Mouse (Mus musculus): ENCODE results near the gene Pus7. TPM values are rescaled to one million over a fixed set of nuclear protein-coding genes. Genes with fewer than 3 reads are reported as not detected.

The Pus7 gene
- total RNA-seq (2022) = 10 to 100 TPM in 2 of 4 experiments, 1 to 10 TPM in 2; 8.4 to 14.4 (median 10.1) TPM

DNA sequence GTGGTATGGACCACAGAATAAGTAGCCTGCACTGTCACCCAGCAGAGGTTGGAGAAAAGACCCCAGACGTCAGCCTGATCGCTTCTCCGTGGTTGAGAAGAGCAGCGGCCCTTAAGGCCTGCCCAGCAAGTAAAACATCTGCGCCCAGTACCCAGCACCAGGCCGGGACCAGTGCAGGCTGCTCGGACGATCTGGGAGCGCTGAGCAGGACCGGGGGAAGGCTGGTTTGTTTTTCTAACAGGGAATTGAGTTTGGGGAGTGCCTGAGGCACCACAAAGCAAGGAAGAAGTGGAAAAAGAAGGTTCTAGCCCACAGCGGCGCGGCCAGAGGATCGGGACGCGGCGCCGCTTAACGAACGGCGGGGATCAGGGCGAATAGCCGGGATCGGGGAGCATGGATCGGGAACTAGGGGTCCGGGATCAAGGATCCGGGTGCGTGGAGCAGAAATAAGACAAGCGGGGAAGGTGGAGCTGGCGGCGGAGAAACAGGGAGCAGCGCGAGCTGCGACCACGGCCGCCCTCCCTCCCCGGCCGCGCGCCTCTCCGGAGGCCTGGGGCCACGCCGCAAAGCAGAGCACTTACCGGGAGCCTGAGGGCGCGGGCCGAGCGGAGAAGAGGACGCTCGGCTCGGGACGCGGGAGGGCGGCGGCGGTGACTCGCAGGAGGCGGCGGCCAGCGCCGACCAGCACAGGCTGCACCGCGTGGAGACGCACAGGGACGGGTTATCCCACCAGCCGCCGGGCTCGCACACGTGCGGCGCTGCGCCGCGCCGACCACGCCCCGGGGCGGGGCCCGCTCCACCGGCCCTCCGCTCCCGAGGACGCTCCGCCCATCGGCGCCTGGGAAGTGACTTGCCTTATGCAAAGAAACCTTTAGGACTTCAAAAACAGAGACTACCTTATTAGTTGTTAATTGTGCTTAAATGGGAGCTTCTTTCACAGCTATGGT, at the start of gene Pus7:
Pus7 (minus strand) TSS at position 781 of the 947 bp plus-strand sequence.
- DNase-seq (ENCODE audit: low spot score in 2 of 2) = peak; percentile 65 to 78

DNA sequence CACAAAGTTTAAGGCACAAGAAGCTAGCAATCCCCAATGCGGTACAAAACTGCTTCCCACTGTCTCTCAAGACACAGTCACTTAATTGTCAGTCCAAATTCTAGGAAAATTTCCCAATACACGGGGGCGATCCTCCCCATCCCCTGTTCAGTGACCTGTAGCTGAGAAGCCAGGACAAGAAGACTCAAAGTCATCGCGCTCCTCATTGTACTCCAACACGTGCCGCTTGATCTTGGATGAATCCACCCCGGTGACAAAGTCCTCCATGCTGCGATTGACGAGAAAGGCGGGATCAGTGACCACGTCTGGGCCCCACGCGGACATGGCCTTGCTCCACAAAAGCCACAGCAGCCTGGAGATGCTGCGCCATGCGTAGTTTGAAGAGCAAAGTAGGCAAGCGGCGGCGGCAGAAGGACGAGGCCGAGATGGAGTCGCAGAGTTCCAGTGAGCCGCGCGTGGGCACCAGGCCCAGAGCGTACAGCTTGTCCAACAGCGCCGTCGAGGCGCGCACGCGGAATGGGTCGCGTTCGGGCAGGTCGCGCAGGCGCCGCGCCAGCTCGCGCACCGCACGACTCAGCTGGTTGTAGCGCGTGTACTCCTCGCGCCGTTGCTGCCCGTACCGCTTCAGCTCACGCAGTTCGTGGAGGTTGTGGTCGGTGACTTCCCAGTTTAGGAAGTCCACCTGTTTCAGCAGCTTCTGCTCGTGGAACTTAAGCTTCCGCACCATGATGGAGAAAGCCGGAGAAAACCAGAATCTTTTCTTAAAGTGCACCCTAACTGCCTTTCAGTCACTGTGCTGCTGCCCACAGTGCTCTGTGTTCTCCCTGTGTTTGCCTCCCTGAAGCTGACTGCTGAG, 47.6 kb upstream of the Pus7 start:
- DNase-seq (ENCODE audit: low spot score in 2 of 2) = peak in 1 of 2 experiments; percentile 8

DNA sequence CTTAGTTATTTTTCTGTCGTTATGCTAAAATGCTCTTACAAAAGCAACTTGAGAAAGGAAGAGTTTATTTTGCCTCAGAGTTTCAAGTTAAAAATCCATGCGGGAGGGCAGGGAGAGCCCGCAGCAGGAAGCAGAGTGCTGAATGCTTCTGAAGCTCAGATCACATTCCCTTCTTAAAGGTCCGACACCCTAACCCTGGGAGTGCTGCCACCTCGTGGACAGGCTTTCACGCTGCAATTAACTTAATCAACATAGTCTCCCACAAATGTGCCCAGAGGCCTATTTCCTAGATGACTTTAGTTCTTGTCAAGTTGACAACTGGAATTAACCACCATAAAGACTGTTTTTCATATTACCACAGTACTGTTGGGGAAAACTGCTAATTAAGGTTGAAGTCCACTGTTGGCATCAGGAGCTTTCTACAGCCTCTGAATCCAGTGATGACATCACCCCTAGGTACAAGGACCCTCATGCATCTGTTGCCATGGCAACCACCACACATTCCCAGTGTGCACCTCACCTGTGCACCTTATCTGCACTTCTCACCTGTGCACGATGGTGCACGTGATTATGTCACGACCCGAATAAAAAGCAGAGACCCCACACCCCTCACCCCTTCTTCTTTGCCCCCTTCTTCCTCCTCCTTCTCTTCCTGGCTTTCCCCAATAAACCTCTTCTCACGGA, 43.0 kb upstream of the Pus7 start:
- DNase-seq (ENCODE audit: low spot score in 2 of 2) = peak in 1 of 2 experiments; percentile 13

DNA sequence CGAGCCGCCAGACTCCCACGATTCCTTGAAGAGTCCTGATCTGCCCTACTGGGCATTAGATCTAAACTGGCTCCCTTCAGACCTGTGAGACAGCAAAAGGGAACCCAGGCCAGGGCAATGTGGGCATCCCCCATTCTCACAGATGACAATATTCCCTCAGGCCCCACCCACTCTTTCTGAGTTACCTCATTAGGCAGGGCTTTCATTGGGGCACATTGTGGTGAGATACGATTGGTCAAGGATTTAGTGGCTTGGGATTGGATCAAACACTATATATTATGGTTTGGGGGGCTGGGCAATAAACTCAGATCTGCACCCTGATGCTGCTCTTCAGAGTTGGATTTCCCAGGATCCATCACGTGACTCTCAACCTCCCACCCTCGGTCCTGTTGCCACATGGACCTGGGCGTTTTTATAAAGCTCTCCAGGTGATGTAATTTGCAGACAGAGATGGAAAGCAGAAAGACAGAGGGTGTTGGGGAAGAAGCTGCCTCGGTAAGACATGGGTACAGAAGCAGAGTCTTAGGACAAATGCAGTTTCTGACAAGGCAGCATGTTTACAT, 40.7 kb upstream of the Pus7 start:
- DNase-seq (ENCODE audit: low spot score in 2 of 2) = no peak

DNA sequence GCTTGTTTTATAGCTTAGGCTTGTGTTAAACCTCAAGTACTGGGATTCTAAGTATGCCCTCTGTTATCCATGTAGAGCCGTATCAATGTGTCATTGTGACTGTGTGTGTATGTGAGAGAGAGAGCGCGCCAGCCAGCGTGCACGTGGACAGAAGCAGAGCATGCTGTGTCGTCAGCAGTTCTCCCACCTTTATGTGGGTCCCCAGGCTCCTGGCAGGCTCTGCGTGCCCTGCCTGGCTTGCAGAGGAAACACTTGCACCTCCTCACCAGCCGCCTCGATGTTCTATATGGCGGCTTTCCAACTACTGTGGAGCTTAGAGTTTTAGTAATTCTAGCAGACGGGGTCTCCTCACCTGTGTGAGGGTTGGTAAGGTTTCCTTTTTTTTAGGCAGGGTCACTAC, 38.8 kb upstream of the Pus7 start:
- DNase-seq (ENCODE audit: low spot score in 2 of 2) = no peak

DNA sequence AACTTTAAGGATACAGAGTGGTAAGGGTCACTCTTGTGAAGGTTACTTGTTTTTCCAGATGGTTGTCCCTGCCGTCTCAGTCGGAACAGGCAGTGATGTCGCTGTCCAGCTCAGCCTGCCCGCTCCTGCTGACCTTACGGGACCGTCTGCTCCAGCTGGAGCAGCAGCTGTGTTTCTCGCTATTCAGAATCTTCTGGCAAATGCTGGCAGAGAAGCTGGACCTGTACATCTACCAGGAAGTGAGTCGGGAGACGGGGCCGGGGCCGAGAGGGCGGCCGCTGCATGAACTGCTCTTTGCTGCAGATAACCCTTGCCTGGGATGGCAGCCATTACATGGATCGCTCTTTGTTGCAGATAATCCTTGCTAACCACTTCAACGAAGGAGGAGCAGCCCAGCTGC, 33.2 kb upstream of the Pus7 start:
- DNase-seq (ENCODE audit: low spot score in 2 of 2) = no peak

DNA sequence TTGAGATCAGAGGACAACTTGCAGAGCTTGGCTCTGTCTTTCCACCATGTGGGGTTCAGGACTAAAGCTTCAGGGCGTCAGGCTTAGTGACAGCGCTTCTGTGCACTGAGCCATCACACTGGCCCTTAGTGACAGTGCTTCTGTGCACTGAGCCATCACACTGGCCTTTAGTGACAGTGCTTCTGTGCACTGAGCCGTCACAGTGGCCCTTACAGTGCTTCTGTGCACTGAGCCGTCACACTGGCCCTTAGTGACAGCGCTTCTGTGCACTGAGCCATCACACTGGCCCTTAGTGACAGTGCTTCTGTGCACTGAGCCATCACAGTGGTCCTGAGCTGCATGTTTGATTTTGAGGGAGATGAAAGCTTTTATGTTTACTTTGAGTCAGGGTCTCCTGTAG, 31.3 kb upstream of the Pus7 start:
- DNase-seq (ENCODE audit: low spot score in 2 of 2) = no peak

DNA sequence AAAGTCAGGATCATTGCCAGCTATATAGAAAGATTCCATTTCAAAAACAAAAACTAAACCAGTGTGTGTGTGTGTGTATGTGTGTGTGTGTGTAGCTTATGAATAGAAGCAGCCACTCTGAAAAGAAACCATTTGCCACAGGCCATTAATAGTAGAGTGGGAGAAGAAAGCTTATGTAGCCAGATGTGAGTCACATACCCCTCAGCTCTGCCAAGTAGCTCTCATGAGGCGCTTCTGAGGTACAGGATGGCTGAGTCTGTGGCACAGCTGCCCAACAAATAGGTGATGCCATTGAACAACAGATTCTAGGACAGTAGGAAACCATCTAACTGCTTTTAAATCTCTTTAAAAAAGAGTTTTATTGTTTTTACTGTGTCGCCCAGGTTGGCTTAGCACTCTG, 9.2 kb upstream of the Pus7 start:
- no peak for DNase-seq (ENCODE audit: low spot score in 2 of 2)

DNA sequence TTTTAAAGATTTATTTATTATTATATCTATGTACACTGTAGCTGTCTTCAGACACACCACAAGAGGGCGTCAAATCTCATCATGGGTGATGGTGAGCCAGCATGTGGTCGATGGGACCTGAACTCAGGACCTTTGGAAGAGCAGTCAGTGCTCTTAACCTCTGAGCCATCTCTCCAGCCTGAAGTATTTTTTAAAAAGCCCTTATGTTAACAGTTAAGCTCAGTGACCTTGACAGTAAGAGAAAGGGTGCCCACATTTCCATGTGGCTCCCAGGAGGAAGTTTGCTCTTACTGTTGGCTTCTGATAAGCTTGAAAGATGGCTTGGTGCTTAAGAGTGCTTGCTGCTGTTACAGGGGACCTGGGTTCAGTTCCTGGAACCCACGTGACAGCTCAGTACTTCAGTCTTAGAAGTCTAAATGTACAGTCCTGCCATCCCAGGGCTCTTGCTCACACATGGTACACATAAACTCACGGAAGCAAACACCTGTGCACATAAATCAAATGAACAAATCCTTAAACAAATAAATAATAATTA, 5.6 kb upstream of the Pus7 start:
- DNase-seq (ENCODE audit: low spot score in 2 of 2) = no peak

DNA sequence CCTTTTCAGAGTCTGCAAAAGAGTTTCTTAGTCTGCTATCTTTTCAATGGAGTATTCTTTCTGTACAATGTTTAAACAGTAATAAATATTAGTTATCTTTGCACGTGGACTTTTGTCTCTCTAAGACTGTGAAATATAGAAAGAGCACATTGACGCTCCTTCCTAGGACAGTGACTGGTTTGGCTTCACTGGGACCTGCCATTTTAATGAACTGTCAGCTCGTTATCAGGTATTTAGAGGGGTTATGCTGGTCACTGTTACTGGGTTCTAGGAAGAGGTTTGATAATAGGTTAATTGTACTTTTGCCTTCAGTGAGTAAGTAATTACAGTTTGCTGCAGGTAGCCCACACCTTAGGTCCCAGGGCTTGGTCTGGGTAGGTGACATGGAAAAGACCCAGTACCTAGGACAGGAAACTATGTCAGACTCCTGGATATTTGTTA, 4.9 kb upstream of the Pus7 start:
- DNase-seq (ENCODE audit: low spot score in 2 of 2) = no peak

DNA sequence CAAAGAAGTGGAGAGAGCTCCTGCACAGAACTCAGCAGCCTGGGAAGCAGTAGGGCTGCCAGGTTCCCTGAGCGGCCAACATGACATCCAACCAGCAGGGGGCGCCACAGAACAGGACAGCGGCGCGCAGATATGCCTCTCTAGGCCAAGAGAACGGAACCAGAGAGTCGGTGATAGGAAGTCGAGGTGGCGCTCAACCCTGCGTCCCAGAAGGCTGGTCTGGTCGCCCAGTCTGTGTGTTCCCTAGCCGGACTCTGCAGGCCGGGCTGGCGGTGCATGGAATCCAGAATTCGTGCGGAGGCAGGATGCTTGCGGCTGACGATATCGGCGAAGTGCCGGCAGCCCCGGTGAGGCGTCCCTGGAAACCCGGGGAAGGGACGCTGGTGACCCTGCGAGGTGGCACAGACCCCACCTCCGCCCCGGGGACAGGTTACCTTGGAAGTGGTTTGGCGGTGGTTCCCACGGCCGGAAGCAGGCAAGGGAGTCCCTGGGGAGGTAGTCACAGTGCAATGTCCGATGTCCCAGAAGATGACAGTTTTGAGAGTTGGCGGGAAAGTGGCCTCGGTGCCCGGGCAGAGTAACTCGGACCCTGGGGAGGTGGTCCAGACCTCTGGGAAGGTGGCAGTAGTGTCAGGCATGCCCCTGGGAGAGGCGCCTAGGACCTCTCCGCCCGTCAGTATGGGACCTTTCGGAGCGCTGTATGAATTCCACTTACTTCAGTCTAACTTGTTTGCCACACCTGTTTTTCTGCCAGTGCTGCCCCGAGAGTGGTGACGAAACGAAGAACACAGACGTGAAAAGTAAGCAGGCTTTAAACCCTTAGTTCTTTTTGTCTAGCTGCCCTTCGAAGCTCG, 4.3 kb upstream of the Pus7 start, which contains the start of gene Rint1:
Rint1 (plus strand) TSS at position 176 of the 854 bp plus-strand sequence.
- DNase-seq (ENCODE audit: low spot score in 2 of 2) = peak; percentile 85 to 88

DNA sequence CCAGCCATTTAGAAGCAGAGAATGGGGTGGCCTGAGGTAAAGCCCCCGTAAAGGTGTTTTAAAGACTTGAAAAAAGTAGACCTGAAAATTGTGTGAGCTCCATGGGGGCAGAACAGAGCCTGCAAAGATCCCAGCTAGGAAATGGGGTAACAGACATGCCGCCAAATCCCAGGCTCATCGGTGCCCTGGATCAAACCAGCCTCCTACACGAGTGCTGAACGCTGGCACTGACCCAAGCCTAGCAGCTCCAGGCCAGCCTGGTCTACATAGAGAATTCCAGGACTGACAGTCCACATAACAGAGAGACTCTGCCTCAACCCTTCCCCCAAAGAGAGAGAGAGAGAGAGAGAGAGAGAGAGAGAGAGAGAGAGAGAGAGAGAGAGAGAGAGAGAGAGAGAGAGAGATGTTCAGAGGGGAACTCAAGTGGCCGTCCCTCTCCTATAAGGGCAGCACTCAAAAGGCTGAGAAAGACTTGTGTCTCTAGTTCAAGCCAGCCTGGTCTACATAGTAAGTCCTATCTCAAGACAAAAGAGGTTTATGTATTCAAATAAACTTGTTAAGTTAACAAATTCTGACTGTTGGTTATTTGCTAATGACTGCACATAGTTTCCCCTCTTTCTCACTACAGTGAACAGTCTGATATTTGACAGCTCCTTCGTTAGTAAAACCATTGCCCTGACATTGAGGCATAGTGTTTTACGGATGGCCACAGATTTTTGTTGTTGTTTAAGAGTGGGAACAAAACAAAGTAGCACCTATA, 1.3 kb downstream of the Pus7 start:
- no peak for DNase-seq (ENCODE audit: low spot score in 2 of 2)

DNA sequence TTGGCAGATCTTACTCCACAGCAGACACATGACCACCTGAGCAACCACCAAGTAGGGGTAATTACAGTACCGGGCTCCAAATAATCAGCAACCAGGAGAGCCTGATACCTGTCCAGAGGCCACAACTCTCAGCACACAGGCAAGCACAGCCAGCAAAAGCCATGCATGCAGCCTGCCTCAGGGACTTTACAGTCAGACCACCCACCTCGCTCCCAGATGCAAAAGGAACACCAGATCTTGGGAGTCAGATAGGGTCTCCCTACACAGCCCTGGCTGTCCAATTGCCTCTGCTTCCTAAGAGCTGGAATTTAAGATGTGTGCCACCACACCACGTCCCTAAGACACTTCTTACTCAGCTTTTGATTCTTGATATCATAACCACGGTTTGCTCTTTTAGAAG, 2.3 kb downstream of the Pus7 start:
- DNase-seq (ENCODE audit: low spot score in 2 of 2) = no peak

DNA sequence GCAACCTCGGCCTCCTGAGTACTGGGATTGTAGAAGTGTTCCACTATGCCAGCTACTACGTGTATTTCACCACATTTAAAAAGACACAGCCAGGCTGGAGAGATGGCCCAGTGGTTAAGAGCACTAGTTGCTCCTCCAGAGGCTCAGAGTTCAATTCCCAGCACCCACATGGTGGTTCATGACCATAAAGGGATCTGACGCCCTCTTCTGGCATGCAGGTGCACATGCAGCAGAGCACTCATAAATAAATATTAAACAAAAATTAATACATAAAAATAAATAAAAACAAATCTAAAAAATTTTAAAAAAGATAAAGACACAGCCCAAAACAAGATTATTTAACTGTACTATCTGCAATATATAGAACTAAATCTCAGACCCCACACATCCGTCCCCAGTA, 3.0 kb downstream of the Pus7 start:
- DNase-seq (ENCODE audit: low spot score in 2 of 2) = no peak

DNA sequence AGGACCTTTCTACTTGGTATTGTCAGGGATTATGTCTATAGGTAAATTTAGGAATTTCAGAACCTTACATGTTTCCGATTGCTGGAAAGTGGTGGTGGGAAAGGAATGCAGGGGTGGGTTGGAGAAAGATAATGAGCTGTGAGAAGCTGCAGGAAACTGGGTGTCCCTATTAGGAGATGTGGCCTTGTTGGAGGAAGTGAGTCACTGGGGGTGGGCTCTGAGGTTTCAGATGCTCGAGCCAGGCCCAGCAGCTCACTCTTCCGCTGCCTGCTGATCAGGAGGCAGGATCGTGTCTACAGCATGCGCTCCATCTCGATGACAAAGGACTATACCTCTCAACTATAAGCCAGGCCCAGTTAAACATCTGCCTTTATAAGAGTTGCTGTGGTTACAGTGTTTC, 9.3 kb downstream of the Pus7 start:
- DNase-seq (ENCODE audit: low spot score in 2 of 2) = no peak

DNA sequence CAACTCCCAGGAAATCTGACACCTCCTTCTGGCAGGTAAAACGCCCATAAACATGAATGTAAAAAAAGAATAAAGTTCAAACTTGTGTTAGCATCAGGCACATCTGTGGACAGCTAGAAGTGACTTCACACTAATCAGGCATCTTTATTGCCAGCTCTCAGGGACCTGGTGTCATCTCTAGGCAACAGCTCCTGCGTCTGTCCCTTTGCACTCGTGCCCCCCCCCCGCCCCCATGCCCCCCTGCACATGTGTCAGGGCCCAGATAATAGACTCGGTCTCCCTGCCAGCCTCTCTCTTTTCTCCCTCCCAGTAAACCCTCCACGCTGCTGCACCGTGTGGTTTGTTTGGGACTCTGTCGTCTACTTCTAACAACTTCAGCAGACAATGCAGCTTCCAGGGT, 12.4 kb downstream of the Pus7 start:
- DNase-seq (ENCODE audit: low spot score in 2 of 2) = no peak

DNA sequence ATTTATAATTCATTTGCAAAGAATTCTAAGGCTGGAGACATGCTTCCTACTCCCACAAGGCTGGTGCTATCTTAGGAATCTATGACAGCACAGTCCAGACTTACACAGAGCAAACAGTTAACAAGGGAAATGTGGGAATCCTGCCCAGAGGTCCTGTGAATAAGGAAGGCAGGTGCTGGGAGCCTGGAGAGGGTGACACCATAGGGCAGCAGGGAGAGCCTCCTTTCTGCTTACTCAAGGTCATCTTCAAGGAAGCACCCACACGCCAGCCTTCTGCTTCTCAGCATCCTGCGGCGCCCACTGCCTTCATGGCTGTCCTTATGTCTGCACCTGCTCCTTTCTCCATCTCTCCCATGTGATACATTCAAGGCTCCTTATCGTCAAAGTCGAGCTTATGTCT, 19.0 kb downstream of the Pus7 start:
- DNase-seq (ENCODE audit: low spot score in 2 of 2) = no peak

DNA sequence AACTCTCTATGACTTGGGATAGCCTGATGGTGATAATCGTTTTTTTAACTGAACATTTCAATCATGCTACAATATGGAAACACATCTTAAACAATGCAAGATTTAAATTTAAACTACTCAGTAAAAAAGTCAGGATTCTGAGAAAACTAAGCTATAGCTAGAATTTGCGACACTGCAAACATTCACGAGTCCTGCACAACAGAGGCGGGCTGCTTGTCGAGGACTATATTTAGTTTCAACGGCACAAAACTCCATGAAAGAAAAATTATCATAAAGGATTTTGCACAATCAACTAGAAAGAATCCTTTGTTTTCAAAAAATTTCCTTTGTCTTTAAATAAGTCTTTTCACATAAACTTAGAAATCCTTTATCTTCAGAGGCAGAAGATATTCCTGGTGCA, 21.0 kb downstream of the Pus7 start:
- DNase-seq (ENCODE audit: low spot score in 2 of 2) = no peak

DNA sequence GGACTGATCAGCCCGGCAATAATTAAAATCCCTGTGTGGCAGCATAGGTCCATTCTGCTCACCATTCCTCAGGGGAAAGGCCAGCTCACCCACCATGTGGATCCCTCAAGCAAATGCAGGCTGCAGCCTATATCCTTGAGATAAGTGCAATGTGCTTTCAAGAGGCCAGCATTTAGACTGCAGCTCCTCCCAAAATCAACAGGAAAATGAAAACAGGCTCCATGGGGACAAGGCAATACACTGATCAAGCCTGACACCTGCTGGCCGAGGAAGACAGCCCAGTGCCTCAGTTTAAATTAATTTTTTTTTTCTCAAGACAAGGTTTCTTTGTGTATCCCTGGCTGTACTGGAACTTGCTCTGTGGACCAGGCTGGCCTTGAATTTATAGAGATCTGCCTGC, 24.9 kb downstream of the Pus7 start:
- DNase-seq (ENCODE audit: low spot score in 2 of 2) = no peak
